Mouse (Mus musculus) 3T3-L1 (cell line): ENCODE data around the gene Ctnna3.
A peak's percentile ranks its signal among the peaks of the same experiment; 100 is the strongest.
"Not testable (repeated sequence)": the region's sequence is repeated elsewhere in the genome, so short reads cannot be mapped to it uniquely, and the experiment has no call there.

Experiments
- DNase-seq: peaks from one replicate; pipeline ENCODE4 v3.0.0-alpha.2; 2015; ENCODE audit warnings: low read depth, low spot score

The Ctnna3 gene

GRCm38 (mm10) chr10:63429785-63430305 lies at the start of gene Ctnna3:
TSS of gene Ctnna3 (plus strand) at chr10:63430098.
- peak; percentile 94 for DNase-seq

- DNase-seq = no peak
Measured at GRCm38 (mm10) chr10:63381498-63382280, 48.2 kb upstream of the Ctnna3 start, which contains the start of gene Sirt1. TSS of gene Sirt1 (minus strand) at chr10:63381704.

GRCm38 (mm10) chr10:63382372-63383279 lies 47.3 kb upstream of the Ctnna3 start, which contains the start of gene Dnajc12:
TSS of gene Dnajc12 (plus strand) at chr10:63382443.
- DNase-seq = peak; percentile 99

- peak; percentile 36 for DNase-seq
Measured at GRCm38 (mm10) chr10:63385897-63386296, 44.0 kb upstream of the Ctnna3 start.

- peak; percentile 88 for DNase-seq
Measured at GRCm38 (mm10) chr10:63386444-63386843, 43.5 kb upstream of the Ctnna3 start.

GRCm38 (mm10) chr10:63386991-63387390 lies 42.9 kb upstream of the Ctnna3 start:
- DNase-seq = peak; percentile 18

DNA sequence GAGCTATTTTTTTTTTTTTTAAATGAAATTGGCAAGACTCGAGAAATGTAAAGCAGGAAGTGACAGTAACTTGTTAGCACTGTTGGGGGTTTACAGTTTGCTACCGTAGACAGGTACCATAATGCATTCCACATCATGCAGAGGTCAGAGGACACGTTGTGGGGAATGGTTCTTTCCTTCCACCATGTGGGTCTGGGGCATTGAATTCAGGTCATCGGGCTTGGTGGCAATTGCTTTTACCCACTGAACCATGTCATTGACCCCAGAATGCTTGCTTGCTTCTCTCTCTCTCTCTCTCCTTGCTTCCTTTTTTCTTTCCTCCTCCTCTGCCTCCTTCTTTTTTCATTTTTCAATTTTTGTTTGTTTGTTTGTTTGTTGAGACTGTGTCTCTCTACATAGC lies 41.0 kb upstream of the Ctnna3 start:
- DNase-seq = no peak

- no peak for DNase-seq
Measured at GRCm38 (mm10) chr10:63396963-63397362, 32.9 kb upstream of the Ctnna3 start.

- no peak for DNase-seq
Measured at GRCm38 (mm10) chr10:63402731-63403504, 27.0 kb upstream of the Ctnna3 start.

- no peak for DNase-seq
Measured at GRCm38 (mm10) chr10:63403636-63404035, 26.3 kb upstream of the Ctnna3 start.

DNA sequence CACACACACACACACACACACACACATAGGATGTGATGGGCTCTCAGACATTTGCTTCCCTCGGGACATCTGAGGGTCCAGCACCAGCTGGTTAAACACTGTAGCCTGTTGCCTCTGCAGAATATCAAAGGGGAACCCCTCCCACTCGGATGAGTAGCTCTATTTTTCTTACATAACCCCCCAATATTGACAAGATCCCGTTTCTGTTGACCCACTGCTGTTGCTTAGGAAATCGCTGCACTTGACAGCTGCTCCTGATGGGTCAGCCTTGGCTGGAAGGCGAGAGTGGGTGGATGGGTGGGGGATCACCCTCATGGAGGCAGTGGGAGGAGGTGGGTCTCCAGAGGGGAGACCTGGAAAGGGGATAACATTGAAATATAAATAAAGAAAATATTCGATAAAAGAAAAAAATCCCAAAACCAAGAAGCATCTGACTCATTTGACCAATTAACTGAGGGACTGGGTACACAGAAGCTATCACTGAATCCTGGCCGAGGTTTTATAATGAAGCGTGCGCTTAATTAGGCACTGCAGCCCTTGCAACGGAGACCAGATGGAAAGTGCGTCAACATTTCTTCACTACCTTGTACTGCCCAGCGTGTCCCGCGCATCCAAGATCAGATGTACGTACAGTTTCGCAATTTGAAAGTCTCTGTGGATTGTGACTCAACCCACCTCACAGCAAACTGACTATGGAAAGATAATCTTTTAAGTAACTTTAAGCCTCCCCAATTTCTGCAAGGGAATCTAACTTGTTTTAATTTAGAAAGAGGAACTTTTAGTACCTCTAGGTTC lies 19.5 kb upstream of the Ctnna3 start:
- no peak for DNase-seq

- not testable (repeated sequence) for DNase-seq
Measured at GRCm38 (mm10) chr10:63411674-63412073, 18.2 kb upstream of the Ctnna3 start.

DNA sequence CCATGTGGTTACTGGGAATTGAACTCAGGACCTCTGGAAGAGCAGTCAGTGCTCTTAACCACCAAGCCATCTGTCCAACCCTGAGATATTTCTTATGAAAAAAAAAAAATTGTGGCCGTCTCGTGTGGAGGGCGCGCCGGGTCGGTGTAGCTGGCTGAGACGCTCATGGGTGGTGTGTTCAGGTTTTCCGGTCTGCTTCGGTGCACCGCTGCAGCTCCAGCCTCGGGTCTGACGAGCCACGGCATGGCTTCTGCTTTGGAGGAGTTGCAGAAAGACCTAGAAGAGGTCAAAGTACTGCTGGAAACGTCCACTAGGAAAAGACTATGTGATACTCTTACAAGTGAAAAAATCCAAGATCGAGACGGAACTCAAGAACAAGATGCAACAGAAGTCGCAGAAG lies 17.1 kb upstream of the Ctnna3 start:
- DNase-seq = no peak

GRCm38 (mm10) chr10:63415287-63415686 lies 14.6 kb upstream of the Ctnna3 start:
- DNase-seq = no peak

- DNase-seq = no peak
Measured at GRCm38 (mm10) chr10:63415850-63416249, 14.0 kb upstream of the Ctnna3 start.

- no peak for DNase-seq
Measured at GRCm38 (mm10) chr10:63417061-63417460, 12.8 kb upstream of the Ctnna3 start.

- DNase-seq = peak; percentile 54
Measured at GRCm38 (mm10) chr10:63421739-63422735, 7.9 kb upstream of the Ctnna3 start, which contains the start of gene Gm7075. TSS of gene Gm7075 (minus strand) at chr10:63421789.

GRCm38 (mm10) chr10:63422736-63422992 lies 7.2 kb upstream of the Ctnna3 start:
- peak; percentile 7 for DNase-seq
